Mouse (Mus musculus): ENCODE data around the gene Tcf7l2.

Tcf7l2 gene

DNA sequence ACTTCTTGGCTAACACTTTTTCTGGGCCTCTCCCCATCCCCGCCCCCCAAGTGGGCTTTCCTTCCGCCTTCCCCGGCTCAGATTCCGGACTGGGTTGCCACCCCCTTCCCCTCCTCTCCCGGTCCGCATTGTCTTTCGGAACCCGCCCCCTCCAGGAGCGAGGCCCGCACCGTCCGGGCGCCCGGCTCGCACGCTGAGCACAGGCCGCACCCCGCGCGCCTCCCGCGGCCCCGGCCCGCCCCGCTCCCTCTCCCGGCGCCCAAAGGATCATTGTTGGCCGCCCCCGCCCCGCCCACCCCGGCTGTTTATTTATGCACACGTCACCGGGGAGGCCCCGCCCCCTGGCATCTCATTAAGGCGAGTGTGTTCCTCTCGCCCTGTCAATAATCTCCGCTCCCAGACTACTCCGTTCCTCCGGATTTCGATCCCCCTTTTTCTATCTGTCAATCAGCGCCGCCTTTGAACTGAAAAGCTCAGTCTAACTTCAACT is at the start of gene Tcf7l2:
Gene Tcf7l2 (plus strand): TSS at position 382 of the 490 bp plus-strand sequence.
- DNase-seq = peak; percentile 19

GRCm38 (mm10) chr19:55694651-55695050 is 47.0 kb upstream of the Tcf7l2 start:
- no peak for DNase-seq

DNA sequence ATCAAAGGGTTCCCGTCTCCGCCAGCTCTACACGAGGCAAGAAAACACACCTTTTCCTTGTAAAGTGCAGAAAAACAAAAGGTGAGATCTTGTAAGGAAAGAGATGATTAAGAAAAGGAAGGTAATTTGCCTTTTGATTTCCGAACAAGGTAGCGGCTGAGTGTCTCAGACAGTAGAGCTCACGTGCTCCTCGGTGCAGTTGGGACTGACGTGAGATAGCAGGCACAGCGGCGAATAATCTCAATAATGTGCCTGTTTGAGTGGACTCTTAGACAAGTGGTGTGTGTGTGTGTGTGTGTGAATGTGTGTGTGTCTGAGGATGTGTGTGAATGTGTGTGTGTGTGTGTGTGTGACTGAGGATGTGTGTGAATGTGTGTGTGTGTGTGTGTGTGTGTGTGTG is 46.2 kb upstream of the Tcf7l2 start:
- no peak for DNase-seq

DNA sequence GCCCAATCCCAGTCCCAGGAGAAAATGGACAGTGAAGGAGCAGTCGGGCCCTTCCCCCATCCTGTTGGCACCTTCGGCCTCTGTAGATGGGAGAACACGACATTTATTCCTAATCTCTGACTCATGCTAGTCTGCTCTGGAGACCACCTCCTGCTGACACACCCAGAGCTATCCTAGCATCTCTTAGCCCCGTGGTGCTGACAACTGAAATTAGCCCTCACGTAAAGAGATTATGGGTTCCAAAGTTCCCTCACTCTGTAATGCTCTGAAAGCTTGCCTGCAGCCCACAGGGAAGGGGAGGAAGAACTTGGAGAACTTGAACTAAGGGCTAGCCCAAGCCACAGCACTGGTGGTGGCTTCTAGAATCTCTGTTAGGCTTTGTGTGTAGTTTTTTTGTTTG is 42.7 kb upstream of the Tcf7l2 start:
- DNase-seq = no peak

DNA sequence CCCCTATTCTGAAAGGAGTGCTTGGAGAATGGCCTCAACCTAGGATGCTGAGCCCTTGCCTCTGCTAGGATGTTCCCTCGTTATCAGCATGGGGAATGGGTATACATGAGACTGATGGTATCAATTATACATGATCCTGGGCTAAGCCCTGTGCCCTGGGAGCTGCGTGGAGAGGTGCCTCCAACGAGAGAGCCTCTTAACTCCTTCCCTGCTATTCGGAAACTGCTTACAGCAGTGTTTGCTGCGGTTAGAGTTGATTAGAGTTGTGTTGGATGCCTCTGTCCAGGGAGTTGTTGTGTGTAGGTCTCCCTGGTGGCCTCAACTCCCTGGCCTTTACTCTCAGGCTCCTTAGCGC is 41.4 kb upstream of the Tcf7l2 start:
- no peak for DNase-seq

DNA sequence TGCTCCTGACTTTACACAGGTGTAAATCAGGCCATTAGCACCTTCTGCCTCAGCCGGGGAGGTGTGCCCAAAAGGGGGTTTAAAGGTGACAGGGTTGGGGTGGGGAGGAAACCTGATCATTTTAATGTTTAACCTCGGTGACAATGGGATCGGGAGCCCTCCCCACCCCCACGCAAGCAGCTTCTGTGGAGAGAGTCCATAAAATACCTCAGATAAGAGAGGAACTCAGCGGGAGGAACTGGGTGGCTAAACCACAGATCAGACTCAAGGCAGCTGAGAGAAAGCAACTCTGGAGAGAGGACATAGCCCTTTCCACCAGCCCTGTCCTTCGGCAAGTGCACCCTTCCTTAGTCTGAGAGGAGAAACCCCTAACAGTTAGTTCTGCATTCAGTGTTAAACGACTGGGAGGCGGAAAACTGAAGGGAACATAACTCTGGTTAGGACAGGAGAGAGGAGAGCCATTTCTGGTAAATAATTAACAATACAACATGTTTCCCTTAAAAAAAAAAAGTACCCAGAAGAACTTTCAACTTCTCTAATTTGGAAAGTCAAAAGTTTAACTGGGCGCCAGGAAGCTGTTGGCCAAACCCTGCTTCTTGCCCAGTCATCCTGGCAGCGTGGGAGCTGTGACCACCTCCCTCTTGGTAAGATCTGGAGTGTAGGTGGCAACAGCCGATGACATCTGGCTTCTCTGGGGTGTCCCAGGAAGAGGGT is 40.9 kb upstream of the Tcf7l2 start:
- DNase-seq = no peak

DNA sequence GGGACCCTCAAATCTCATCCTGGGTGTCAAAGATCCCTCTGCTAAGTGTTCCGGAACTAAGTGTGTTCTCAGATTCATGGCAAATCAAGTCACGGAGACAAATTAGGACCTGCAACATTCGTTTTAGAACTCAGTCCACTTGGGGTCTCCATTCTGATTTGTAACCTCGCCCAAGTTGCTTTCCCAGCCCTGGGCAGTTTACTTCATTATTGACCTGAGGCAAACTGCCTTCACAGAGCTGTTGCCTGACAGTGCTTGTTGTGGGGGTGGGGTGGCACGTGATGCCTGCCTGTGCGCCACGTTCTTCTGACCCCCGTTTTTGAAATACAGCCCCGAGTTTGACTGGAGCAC is 40.4 kb upstream of the Tcf7l2 start:
- no peak for DNase-seq

DNA sequence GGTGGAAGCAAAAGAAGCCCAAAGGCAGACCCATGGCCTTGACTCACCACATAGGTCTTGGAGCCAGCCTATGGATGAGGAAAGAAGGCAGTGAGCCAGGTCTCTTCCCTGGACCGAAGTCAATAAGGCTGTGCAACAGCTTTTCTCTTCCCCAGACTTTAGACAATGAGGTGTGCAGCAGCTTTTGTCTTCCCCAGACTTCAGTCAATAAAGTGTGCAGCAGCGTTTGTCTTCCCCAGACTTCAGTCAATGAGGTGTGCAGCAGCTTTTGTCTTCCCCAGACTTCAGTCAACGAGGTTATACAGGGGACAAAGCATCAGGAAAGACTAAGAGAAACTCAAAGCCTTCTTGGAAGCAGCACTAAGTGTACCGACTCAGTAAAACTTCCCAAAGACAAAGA is 39.5 kb upstream of the Tcf7l2 start:
- no peak for DNase-seq

DNA sequence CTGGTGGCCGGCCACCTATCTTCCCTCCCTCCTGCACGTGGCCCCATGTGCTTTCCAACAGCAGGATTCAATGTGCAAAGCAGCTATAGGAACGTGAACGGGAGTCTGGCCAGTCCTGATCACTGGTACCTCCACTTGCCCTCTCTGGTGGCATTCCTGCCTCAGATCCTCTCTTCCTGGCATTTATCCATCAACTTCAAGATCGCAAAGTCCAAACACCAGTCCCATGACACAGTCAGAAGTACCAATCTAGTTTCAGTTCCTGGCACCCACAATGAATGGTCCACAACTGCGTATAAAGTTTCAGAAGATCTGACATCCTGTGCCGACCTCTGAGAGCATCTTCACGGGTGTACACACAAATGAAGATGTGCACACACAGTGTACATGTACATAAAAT is 38.9 kb upstream of the Tcf7l2 start:
- DNase-seq = no peak

DNA sequence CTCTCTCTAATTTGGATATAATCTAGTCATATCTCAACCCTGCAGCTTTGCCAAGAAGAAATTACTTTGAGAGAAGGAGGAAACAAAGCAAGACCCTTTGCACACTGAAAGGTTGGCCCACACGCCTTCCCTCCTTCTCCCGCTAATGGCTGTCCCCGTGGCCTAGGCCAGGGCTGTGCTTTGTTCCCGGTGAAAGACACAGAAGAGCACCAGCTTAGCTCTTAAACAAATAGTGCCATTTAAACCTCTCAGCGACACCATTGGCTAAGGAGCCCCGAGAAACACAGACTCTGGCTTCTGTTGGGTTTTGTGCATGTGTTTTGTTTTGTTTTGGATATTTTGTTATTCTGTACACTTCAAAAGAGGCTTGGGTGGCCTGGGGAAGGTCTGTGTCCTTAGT is 37.5 kb upstream of the Tcf7l2 start:
- no peak for DNase-seq

DNA sequence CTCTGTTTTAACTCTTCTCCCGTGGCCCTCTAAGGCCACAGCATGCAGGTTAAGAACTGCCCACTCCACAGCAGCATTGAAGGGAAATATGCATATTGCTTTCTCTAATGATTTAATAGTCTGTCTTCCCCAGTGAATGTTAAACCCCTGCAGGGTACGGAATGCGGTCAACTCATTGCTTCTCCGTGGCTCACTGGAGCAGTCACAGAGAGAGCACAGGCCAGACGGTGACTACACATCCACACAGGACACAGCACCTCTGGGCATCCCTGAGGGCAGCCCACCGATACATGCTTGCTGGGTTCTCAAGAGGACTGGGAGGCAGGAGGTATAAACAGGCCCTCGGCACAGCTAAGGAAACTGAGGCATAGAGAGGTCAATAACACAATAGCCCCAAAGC is 35.3 kb upstream of the Tcf7l2 start:
- no peak for DNase-seq

GRCm38 (mm10) chr19:55706806-55707205 is 34.8 kb upstream of the Tcf7l2 start:
- DNase-seq = no peak

DNA sequence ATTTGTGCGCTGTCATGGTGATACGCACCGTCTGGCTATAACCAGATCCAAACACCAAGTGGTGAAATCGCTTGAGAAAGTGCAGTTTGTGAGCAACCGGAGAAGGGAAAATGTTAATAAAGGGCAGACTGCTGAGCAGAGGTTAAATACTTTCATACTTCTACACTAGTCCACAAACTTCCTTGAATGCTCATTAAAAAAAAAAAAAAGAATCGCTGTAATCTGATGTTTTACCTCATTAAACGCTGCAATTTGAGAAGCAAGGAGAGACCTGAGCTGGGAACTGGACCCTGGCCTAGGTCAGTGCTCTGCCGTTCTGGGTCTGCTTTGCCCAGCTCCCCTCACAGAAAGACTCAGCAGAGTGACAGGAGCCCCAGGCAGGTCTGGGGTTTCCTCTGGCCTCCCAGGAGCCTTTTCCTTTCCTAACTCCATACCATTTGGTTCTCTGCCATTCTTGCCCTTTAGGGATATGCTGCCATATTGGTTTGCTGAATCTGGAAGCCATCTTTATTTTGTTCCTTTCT is 33.5 kb upstream of the Tcf7l2 start:
- no peak for DNase-seq

DNA sequence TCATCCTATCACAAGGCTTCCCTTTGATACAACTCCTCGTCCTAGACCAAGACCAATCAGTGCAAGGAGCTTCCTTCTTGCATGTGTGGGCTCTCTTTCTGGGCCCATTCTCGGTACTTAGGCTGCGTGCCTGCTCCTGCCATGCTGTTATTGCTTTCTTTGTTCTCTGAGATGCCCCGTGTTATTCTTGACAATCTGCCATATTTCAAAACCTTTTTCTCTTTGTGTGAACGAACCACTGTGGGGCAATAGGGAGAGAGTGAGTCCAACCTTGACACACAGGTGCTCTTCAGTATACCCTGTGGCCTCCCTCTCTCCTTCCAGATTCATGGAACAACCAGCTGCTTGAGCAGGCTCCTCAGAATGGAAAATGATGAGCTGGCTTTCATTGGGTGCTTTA is 30.8 kb upstream of the Tcf7l2 start:
- no peak for DNase-seq

GRCm38 (mm10) chr19:55711701-55712100 is 29.9 kb upstream of the Tcf7l2 start:
- no peak for DNase-seq

GRCm38 (mm10) chr19:55712678-55713077 is 28.9 kb upstream of the Tcf7l2 start:
- DNase-seq = no peak

- no peak for DNase-seq
These were observed 27.6 kb upstream of the Tcf7l2 start for GRCm38 (mm10) chr19:55714015-55714414.

GRCm38 (mm10) chr19:55714665-55715064 is 27.0 kb upstream of the Tcf7l2 start:
- no peak for DNase-seq

DNA sequence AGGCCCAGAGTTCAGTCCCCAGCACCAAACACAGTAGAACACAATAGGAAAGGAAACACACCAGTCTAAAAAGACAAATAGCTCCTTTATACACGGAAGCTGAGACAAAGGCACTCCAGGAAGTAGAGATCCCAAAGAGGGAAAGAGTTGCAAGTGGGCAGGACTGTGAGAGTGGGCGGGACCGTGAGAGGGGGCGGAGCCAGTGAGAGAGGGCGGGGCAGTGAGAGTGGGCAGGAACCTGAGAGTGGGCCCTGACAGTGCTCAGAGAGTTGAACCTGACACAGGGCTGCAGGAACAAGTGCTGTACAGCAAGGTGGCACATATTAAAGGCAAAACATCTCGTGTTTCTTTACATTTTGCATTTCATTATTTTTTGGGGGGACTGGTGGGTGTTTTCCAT is 22.5 kb upstream of the Tcf7l2 start:
- DNase-seq = no peak

GRCm38 (mm10) chr19:55719524-55720408 is 21.9 kb upstream of the Tcf7l2 start:
- DNase-seq = no peak

GRCm38 (mm10) chr19:55720409-55721092 is 21.1 kb upstream of the Tcf7l2 start:
- DNase-seq = no peak

DNA sequence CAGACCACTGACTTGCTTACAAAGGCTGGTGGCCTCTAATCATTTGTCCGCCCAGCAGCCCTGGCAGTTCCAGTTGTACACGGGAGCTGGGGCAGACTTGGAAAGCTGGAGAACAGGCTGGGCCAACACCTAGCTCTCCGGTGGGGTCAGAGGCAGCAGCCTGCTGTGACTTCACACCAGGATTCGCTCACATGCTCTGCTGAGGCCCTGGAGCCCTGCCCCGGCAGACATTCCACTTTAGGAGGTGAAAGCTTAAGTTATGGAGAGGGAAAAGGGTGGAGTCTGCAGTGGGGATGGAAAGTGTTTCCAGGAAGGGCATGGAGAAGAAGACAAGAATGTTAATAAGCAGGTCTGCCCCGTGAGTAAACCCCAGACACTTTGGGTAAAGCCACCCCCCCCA is 19.2 kb upstream of the Tcf7l2 start:
- DNase-seq = no peak

DNA sequence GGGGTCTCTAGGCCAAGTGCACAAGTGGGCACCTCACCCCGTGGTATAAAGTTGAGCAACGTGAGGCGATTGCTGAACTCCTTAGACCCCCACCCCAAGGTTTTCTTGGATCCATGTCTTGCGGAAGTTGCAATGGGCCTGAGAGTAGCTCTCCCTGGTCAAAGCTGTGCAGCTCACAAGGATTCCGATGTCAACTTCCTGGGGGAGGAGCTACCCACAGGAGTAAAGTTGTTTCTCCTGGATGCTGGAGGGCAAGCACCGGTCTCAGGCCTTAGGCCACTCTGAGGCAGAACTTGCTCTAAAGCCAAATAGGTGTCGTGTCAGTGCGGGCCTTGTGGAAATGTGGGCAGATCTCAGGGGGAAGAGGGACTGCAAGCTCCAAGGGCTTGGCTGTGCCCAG is 12.2 kb upstream of the Tcf7l2 start:
- DNase-seq = no peak

- DNase-seq = no peak
These were observed 9.1 kb upstream of the Tcf7l2 start for GRCm38 (mm10) chr19:55732499-55732898.

Data from cerebellum, adult 8-10 months (tissue).